Mouse (Mus musculus) ES-Bruce4 (cell line): ENCODE measurements around the gene Gm44973.

ENCODE experiments used
- CTCF ChIP-seq: IDR thresholded peaks from one replicate; pipeline ENCODE4 v1.8.1; 2011; ENCODE audit warnings: low read depth, low read length
- POLR2A ChIP-seq: IDR thresholded peaks from one replicate; pipeline ENCODE4 v1.8.1; 2011; ENCODE audit warnings: low read length; ENCODE audit not compliant: insufficient read depth

DNA sequence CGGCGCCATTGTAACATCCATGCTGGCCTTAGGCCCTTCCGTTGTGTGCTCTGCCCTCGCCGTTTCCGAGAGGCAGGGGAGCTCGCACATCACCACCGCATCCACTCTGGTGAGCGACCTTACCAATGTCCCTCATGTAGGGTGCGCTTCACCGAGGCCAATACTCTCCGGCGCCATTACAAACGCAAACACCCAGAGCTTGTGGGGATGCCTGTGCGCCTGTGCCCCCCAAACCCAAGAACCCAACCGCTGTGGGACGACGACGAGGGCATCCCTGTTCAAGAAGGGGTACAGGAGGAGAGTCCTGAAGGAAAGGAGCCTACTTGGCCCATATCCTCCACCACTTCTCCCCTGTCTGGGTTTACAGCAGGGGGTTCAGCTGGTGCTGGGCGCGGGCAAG is 2.6 kb downstream of the Gm44973 start:
- TF ChIP-seq POLR2A (no peak), CTCF (no peak)
